Mouse (Mus musculus): ENCODE results near the gene Chd1l. TPM values are rescaled to one million over a fixed set of nuclear protein-coding genes. Genes with fewer than 3 reads are reported as not detected.
A peak's percentile ranks its signal among the peaks of the same experiment; 100 is the strongest.

Chd1l gene
- polyA plus RNA-seq, 2 experiments = 12.8 to 13.5 TPM

DNA sequence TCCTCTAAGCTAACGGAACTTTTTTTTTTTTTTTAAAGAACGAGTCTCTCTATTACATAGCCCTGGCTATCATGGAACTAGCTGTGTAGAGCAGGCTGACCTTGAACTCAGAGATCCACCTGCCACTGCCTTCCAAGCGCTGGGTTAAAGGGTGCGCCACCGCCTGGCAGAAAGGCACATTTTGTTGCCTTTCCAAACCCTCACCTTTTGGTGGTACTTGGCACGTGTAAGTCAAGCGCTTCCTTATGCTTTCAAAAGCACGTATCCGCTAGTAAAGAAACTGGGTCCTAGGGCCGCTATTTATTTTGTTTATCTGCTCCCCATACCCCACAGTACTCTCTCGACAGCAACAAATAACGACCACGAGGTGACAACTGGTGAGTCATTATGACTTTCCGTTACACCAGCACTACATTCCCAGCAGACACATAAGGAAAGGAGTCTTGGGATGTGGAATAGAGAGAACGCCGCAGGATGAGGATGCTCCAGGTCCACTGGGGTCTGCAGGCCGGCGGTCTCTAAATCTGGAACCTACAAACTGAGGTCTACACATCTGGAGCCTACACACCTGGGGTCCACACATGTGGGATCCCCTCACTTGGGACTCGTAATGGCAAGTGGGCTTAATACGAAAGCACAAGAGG lies 680 bp downstream of the Chd1l start:
- ATAC-seq (ENCODE audit: low FRiP score, low read depth) = peak; percentile 34
- peak; percentile 6 for DNase-seq (ENCODE audit: low spot score)
- Histone ChIP-seq H3K9ac (ENCODE audit: low read depth, low read length, severe bottlenecking) (peak overlapping the region; percentile 88), H3K4me2 (replicated peaks; ENCODE audit: low read depth, low read length, severe bottlenecking) (peak overlapping the region; percentile 60), H3K27ac (replicated peaks; ENCODE audit: low read depth, low read length) (peak overlapping the region; percentile 91), H3K27me3 (ENCODE audit: control insufficient read depth, insufficient read depth, low read length) (no peaks in the 10 kb centered on the region), H3K4me1 (ENCODE audit: control insufficient read depth, insufficient read depth, low read length) (peaks cover 3% of the 10 kb centered on the region; the same call in 1 of the 2 replicates), H3K9me3 (ENCODE audit: control insufficient read depth, low read length) (no peaks in the 10 kb centered on the region), H3K36me3 (ENCODE audit: control insufficient read depth, insufficient read depth, low read length) (no peaks in the 10 kb centered on the region), H3K4me3 (replicated peaks; ENCODE audit: low read length) (peak overlapping the region; percentile 78)
- no peak for TF ChIP-seq POLR2A (IDR thresholded peaks at IDR 0.05; ENCODE audit: borderline replicate concordance, extremely low read depth, insufficient read depth, insufficient read length)
- WGBS = 4% methylated on average over 20 of the region's 20 CpGs

DNA sequence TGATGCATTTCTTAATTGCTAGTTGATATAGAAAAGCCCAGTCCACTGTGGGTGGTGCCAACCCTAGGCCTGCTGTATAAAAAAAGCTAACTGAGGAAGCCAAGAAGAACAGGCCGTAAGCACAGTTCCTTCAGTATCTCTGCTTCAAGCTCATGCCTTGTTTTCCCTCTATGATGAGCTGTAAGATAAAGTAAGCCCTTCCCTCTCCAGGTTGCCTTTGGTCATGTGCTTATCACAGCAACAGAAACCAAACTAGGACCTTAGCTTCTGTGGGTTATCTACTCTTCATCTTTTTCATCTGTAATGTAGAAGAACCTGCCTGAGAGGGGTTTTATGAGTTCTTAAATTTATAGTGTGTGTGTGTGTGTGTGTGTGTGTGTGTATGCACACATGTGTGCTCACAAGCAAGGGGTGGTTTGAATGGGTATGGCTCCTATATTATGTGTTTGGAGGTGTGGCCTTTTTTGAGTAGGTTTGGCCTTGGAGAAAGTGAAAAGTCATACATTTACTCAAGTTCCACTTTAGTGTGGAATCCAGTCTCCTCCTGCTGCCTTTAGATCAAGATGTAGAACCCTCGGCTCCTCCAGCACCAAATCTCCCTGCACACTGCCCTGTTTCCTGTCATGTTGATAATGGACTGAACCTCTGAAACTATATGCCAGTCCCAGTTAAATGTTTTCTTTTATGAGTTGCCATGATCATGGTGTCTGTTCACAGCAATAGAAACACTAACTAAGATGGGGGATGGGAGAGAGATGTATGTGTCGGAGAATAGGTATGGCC lies 9.8 kb downstream of the Chd1l start:
- H3K36me3 ChIP-seq (ENCODE audit: control insufficient read depth, insufficient read depth, low read length) = peaks cover 22% of the 10 kb centered on the region
- 84% methylated on average over 3 of the region's 3 CpGs for WGBS
- no peaks in the 10 kb centered on the region for H3K27me3 ChIP-seq (ENCODE audit: control insufficient read depth, insufficient read depth, low read length)
- H3K27ac ChIP-seq (replicated peaks; ENCODE audit: low read depth, low read length) = no peak overlapping the region
- ATAC-seq (ENCODE audit: low FRiP score, low read depth) (no peak), DNase-seq (ENCODE audit: low spot score) (no peak)
- H3K9me3 ChIP-seq (ENCODE audit: control insufficient read depth, low read length) = no peaks in the 10 kb centered on the region
- no peak overlapping the region for H3K9ac ChIP-seq (ENCODE audit: low read depth, low read length, severe bottlenecking)
- H3K4me2 ChIP-seq (replicated peaks; ENCODE audit: low read depth, low read length, severe bottlenecking) = no peak overlapping the region
- no peak overlapping the region for H3K4me3 ChIP-seq (replicated peaks; ENCODE audit: low read length)
- no peak for TF ChIP-seq POLR2A (IDR thresholded peaks at IDR 0.05; ENCODE audit: borderline replicate concordance, extremely low read depth, insufficient read depth, insufficient read length)
- no peaks in the 10 kb centered on the region for H3K4me1 ChIP-seq (ENCODE audit: control insufficient read depth, insufficient read depth, low read length)

DNA sequence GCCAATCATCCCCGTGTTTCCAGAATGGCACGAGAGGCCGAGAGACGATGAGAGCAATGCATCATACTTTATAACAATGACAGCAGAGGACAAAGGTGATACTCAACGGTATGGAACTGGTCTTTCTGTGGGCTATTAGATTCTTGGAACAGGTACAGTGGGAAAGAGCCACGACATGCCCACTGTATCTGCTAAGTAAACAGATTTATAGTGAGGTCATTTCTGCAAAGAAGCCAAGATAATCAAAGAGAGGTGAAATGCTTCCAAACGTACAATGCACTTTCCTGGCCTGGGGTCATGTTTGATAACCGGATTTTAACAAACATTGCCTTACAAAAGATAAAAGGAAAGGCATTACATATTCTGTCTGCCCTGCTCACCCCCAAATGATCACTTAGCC lies 13.2 kb downstream of the Chd1l start:
- H3K4me2 ChIP-seq (replicated peaks; ENCODE audit: low read depth, low read length, severe bottlenecking) = no peak overlapping the region
- TF ChIP-seq POLR2A (IDR thresholded peaks at IDR 0.05; ENCODE audit: borderline replicate concordance, extremely low read depth, insufficient read depth, insufficient read length) = no peak
- H3K36me3 ChIP-seq (ENCODE audit: control insufficient read depth, insufficient read depth, low read length) = peaks cover 9% of the 10 kb centered on the region
- no peak overlapping the region for H3K9ac ChIP-seq (ENCODE audit: low read depth, low read length, severe bottlenecking)
- no peak overlapping the region for H3K4me3 ChIP-seq (replicated peaks; ENCODE audit: low read length)
- no peak overlapping the region for H3K27ac ChIP-seq (replicated peaks; ENCODE audit: low read depth, low read length)
- H3K9me3 ChIP-seq (ENCODE audit: control insufficient read depth, low read length) = no peaks in the 10 kb centered on the region
- DNase-seq (ENCODE audit: low spot score) (no peak), ATAC-seq (ENCODE audit: low FRiP score, low read depth) (no peak)
- 85% methylated on average over 8 of the region's 8 CpGs for WGBS
- H3K4me1 ChIP-seq (ENCODE audit: control insufficient read depth, insufficient read depth, low read length) = no peaks in the 10 kb centered on the region
- no peaks in the 10 kb centered on the region for H3K27me3 ChIP-seq (ENCODE audit: control insufficient read depth, insufficient read depth, low read length)

DNA sequence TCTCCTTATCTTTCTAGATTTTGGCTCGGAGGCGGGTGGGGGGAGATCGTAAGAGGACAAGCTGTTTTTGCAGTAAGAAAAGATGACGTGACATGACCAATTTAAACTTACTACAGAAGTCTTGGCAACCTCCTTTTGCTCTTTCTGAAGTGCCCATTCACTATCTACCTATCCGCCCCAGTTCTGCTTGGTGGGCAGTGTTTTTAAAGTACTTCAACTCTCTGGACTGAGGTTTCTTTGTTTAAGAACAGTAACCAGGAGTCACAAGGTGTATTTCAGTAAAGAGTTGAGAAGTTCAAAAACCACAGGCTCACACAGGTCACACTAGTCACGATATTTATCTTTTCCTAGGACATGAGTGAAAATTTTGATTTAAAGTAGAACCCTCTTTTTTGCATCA lies 14.9 kb downstream of the Chd1l start:
- Histone ChIP-seq H3K4me2 (replicated peaks; ENCODE audit: low read depth, low read length, severe bottlenecking) (no peak overlapping the region), H3K36me3 (ENCODE audit: control insufficient read depth, insufficient read depth, low read length) (peaks cover 11% of the 10 kb centered on the region; the same call in 1 of the 2 replicates), H3K9me3 (ENCODE audit: control insufficient read depth, low read length) (no peaks in the 10 kb centered on the region), H3K27ac (replicated peaks; ENCODE audit: low read depth, low read length) (no peak overlapping the region), H3K4me3 (replicated peaks; ENCODE audit: low read length) (no peak overlapping the region), H3K9ac (ENCODE audit: low read depth, low read length, severe bottlenecking) (no peak overlapping the region), H3K27me3 (ENCODE audit: control insufficient read depth, insufficient read depth, low read length) (no peaks in the 10 kb centered on the region), H3K4me1 (ENCODE audit: control insufficient read depth, insufficient read depth, low read length) (no peaks in the 10 kb centered on the region)
- DNase-seq (ENCODE audit: low spot score) (no peak), ATAC-seq (ENCODE audit: low FRiP score, low read depth) (no peak)
- no peak for TF ChIP-seq POLR2A (IDR thresholded peaks at IDR 0.05; ENCODE audit: borderline replicate concordance, extremely low read depth, insufficient read depth, insufficient read length)
- 88% methylated on average over 6 of the region's 6 CpGs for WGBS

DNA sequence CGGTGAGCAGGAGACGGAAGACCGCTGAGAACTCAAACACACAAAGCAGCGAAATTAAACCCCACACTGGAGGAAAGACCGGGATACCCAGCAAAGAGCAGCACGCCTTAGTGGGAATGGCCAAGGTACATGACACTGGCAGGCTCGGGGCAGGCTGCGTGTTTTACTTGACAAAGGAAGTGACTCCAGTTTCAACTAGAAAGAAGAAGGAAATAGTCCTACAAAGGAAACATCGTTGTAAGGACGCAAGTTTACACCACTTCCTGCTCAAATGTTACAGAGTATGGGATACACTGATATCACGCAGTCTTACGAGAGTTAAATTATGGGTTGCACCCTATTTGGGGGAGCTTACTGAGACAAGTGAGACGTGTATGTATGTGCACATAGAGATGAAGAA lies 15.9 kb downstream of the Chd1l start:
- no peak for ATAC-seq (ENCODE audit: low FRiP score, low read depth)
- Histone ChIP-seq H3K9me3 (ENCODE audit: control insufficient read depth, low read length) (no peaks in the 10 kb centered on the region), H3K36me3 (ENCODE audit: control insufficient read depth, insufficient read depth, low read length) (peaks cover 11% of the 10 kb centered on the region; the same call in 1 of the 2 replicates), H3K27ac (replicated peaks; ENCODE audit: low read depth, low read length) (no peak overlapping the region), H3K27me3 (ENCODE audit: control insufficient read depth, insufficient read depth, low read length) (no peaks in the 10 kb centered on the region), H3K4me1 (ENCODE audit: control insufficient read depth, insufficient read depth, low read length) (no peaks in the 10 kb centered on the region), H3K4me3 (replicated peaks; ENCODE audit: low read length) (no peak overlapping the region), H3K4me2 (replicated peaks; ENCODE audit: low read depth, low read length, severe bottlenecking) (no peak overlapping the region), H3K9ac (ENCODE audit: low read depth, low read length, severe bottlenecking) (no peak overlapping the region)
- no peak for DNase-seq (ENCODE audit: low spot score)
- TF ChIP-seq POLR2A (IDR thresholded peaks at IDR 0.05; ENCODE audit: borderline replicate concordance, extremely low read depth, insufficient read depth, insufficient read length) = no peak
- 85% methylated on average over 13 of the region's 13 CpGs for WGBS

Measured in limb, embryonic 14.5 days (tissue).